Mouse (Mus musculus) lung, adult 2 months (tissue): Measurements from ENCODE around the gene Mtus2.

ENCODE experiments used
- CTCF ChIP-seq: fragments of 200-500 bp; IDR thresholded peaks from 2 replicates; pipeline ENCODE4 v1.5.1; 2011; ENCODE audit warnings: mild to moderate bottlenecking, low read length, control low read depth; ENCODE audit not compliant: insufficient read depth
- POLR2A ChIP-seq: fragments of 200-500 bp; IDR thresholded peaks from 2 replicates; pipeline ENCODE4 v1.6.1; 2011; ENCODE audit warnings: low read depth, mild to moderate bottlenecking, control low read depth, low read length, borderline replicate concordance; ENCODE audit errors: extremely low read depth

DNA sequence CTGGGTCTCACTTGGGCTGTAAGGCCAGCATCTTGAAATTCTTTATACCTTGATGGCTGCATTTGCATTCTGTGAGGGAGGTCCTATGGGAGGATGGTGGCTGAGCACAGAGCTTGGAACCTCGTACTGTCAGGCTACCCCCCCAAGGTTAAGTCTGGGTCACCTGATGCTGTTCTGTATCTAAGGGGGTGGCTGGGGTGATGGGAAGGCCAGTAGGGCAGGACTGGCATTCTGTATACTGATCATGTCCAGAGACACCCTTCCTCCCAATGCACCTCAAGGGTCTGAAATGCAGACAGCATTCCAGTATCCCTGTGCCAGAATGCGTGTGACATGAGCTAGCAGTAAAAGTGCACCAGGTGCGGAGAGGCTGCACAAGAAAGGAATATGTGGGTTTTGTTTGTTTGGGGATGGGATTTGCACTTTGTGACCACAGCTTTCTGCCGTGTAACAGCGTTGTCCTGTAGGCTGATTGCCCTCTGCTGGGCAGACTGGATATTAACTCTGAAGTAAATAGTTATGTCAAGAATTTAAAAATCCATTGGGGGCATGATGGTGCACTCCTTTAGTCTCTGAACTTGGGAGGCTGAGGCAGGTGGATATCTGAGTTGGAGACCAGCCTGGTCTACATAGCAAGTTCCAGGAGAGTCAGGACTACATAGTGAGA lies 12.0 kb upstream of the Mtus2 start:
- TF ChIP-seq CTCF (peak; percentile 83), POLR2A (no peak)
